Mouse (Mus musculus) limb, embryonic 14.5 days (tissue): Measurements from ENCODE around the gene Gm42421. TPM values are rescaled to one million over a fixed set of nuclear protein-coding genes. Genes with fewer than 3 reads are reported as not detected.

Experiments used
- ATAC-seq: fragments of 200-750 bp; cut with Nextera tagmentation; 2 replicates; pipeline ENCODE4 v1.8.0; 2017; ENCODE audit warnings: low read depth, moderate number of reproducible peaks, moderate TSS enrichment; ENCODE audit not compliant: low FRiP score
- DNase-seq: peaks from one replicate; pipeline ENCODE4 v3.0.0-alpha.2; 2015; ENCODE audit warnings: low spot score
- H3K27ac ChIP-seq: fragments of 300-500 bp; sonication (generic); replicated peaks from 2 replicates; pipeline ENCODE4 v1.5.1; 2014; ENCODE audit warnings: low read depth, mild to moderate bottlenecking, low read length, moderate library complexity, mixed read lengths
- H3K27me3 ChIP-seq: fragments of 300-500 bp; sonication (generic); 2 replicates; pipeline ENCODE4 v1.6.1; 2014; ENCODE audit warnings: low read length, mixed read lengths; ENCODE audit not compliant: control insufficient read depth, insufficient read depth
- H3K36me3 ChIP-seq: fragments of 300-500 bp; sonication (generic); 2 replicates; pipeline ENCODE4 v1.6.1; 2014; ENCODE audit warnings: mild to moderate bottlenecking, low read length, moderate library complexity, mixed read lengths; ENCODE audit not compliant: control insufficient read depth, insufficient read depth
- H3K4me1 ChIP-seq: fragments of 300-500 bp; sonication (generic); 2 replicates; pipeline ENCODE4 v1.6.1; 2014; ENCODE audit warnings: antibody characterized with exemption, low read length, mixed read lengths; ENCODE audit not compliant: control insufficient read depth, insufficient read depth
- H3K4me2 ChIP-seq: fragments of 300-500 bp; sonication (generic); replicated peaks from 2 replicates; pipeline ENCODE4 v1.6.1; 2014; ENCODE audit warnings: low read depth, mild to moderate bottlenecking, low read length, moderate library complexity; ENCODE audit not compliant: severe bottlenecking
- H3K4me3 ChIP-seq: fragments of 300-500 bp; sonication (generic); replicated peaks from 2 replicates; pipeline ENCODE4 v1.5.1; 2014; ENCODE audit warnings: low read length
- H3K9ac ChIP-seq: fragments of 300-500 bp; sonication (generic); 2 replicates; pipeline ENCODE4 v1.6.1; 2014; ENCODE audit warnings: mild to moderate bottlenecking, low read depth, low read length, moderate library complexity; ENCODE audit not compliant: severe bottlenecking
- H3K9me3 ChIP-seq: fragments of 300-500 bp; sonication (generic); 2 replicates; pipeline ENCODE4 v1.6.1; 2016; ENCODE audit warnings: low read length; ENCODE audit not compliant: control insufficient read depth
- POLR2A ChIP-seq: fragments of 200-500 bp; IDR thresholded peaks from 2 replicates; pipeline ENCODE4 v1.8.0; 2012; ENCODE audit warnings: inconsistent platforms, mild to moderate bottlenecking, moderate library complexity, borderline replicate concordance; ENCODE audit not compliant: insufficient read depth, insufficient read length; ENCODE audit errors: extremely low read depth
- WGBS: fragments of 180-500 bp; shearing (Covaris S2); extraction: QIAGEN DNeasy Blood & Tissue Kit; methylation state at CpG from one replicate; pipeline ENCODE4 v1.1.7; 2014; 5-methylcytosine and 5-hydroxymethylcytosine counted together
- polyA plus RNA-seq, 2 experiments: library from polyadenylated mRNA; depleted of rRNA in 1 of 2; stranded (reverse) in 1 of 2; unstranded in 1 of 2; fragments of >200 nt; fragmentation: Nextera tagmentation in 1 of 2; extraction: Ambion mirVana in 1 of 2; gene quantifications; 2 replicates each; pipeline versions ENCODE4 v1.2.1 to v1.2.3; 2012 to 2014

The Gm42421 gene
- polyA plus RNA-seq, 2 experiments = 0.76 to 1.6 TPM

DNA sequence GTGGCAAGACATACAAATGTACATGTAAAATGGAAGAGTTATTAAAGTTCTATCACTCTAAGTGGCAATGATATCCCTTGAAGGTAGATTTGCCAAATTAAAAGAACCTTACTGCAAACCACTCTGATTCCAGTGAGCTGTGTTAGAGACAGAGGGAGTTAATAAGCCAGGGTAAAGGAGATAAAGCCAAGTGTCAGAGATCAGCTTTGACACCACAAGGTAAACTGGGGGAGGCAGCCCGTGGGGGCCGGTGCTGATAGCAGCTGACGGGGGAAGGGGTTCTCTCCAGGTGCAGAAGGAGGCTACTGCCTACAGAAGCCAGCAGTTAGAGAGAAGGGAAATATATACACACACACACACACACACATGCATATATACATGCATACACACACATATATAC is 44.7 kb downstream of the Gm42421 start:
- no peaks in the 10 kb centered on the region for H3K4me1 ChIP-seq
- ATAC-seq = no peak
- 60% methylated on average over 3 of the region's 3 CpGs for WGBS
- no peak overlapping the region for H3K9ac ChIP-seq
- H3K27ac ChIP-seq = no peak overlapping the region
- H3K27me3 ChIP-seq = no peaks in the 10 kb centered on the region
- no peak overlapping the region for H3K4me3 ChIP-seq
- no peaks in the 10 kb centered on the region for H3K36me3 ChIP-seq
- TF ChIP-seq POLR2A = no peak
- DNase-seq = no peak
- no peak overlapping the region for H3K4me2 ChIP-seq
- H3K9me3 ChIP-seq = no peaks in the 10 kb centered on the region

DNA sequence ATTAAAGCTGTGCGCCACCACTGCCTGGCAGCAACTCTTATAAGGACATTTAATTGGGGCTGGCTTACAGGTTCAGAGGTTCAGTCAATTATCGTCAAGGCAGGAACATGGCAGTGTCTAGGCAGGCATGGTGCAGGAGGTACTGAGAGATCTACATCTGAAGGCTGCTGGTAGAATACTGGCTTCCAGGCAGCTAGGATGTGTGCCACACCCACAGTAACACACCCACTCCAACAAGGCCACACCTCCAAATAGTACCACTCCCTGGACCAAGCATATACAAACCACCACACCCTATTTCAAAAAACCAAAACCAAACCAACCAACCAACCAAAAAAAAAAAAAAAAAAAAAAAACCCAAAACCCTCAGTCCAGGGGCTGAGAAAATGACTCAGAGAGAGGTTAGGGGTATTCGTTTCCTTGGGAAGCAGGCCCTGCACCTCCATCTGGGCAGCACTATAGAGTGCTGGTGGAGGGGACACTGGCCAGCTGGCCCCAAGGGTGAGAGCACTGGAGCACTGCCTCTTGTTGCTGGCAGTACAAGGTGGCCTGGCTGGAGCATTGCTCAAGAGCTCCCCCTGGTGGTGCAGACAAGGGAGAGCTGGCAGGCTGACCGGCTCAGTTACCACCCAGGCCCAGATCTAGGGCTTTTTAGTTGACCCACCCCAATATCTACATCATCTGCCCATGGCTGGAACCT is 47.1 kb downstream of the Gm42421 start:
- TF ChIP-seq POLR2A = no peak
- H3K9me3 ChIP-seq = no peaks in the 10 kb centered on the region
- peak; percentile 53 for DNase-seq
- H3K9ac ChIP-seq = no peak overlapping the region
- ATAC-seq = peak; percentile 47
- H3K4me3 ChIP-seq = no peak overlapping the region
- H3K36me3 ChIP-seq = no peaks in the 10 kb centered on the region
- H3K4me1 ChIP-seq = no peaks in the 10 kb centered on the region
- no peak overlapping the region for H3K4me2 ChIP-seq
- WGBS = 47% methylated on average over 4 of the region's 4 CpGs
- H3K27ac ChIP-seq = no peak overlapping the region
- H3K27me3 ChIP-seq = no peaks in the 10 kb centered on the region

DNA sequence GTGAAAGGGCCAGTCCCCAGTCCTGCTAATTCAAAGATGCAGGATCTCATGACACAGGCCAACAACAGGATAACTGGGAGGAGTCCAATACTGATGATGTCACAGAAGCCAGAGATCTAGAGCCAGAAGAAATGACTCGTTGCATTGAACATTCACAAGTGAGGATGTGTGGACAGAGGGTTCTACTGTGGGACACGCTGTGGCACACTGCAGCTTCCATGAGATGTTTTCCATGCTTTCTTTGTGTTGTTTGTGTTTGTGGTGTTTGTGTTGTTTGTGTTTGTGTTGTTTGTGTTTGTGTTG is 47.6 kb downstream of the Gm42421 start:
- ATAC-seq = peak; percentile 34; the same call in 1 of the 2 replicates
- TF ChIP-seq POLR2A = no peak

DNA sequence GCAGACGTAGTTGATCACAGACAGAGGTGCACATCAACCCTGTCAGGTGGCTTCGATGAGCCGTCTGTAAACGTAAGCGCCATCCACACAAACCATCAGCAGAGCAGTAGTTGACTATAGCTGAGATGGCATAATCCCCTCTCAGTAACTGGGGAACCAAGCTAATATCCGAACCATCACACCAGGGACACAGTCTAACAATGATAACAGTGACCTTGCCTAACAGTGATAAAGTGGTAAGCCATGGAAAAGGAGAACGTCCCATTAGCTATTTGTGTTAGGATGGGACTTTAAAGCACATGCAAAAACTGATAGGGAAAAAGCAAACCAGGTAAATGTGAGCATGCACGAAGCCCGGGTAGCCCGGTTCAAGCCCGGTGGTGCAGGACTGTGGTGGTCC is 48.3 kb downstream of the Gm42421 start:
- no peak for ATAC-seq
- no peaks in the 10 kb centered on the region for H3K9me3 ChIP-seq
- no peaks in the 10 kb centered on the region for H3K4me1 ChIP-seq
- H3K27me3 ChIP-seq = no peaks in the 10 kb centered on the region
- no peak for TF ChIP-seq POLR2A
- no peak for DNase-seq
- H3K4me2 ChIP-seq = no peak overlapping the region
- no peaks in the 10 kb centered on the region for H3K36me3 ChIP-seq
- 85% methylated on average over 11 of the region's 11 CpGs for WGBS
- no peak overlapping the region for H3K4me3 ChIP-seq
- H3K27ac ChIP-seq = no peak overlapping the region
- no peak overlapping the region for H3K9ac ChIP-seq

More for the DNA sequence above, 47.6 kb downstream of the Gm42421 start:
- Histone ChIP-seq H3K27ac (no peak overlapping the region), H3K36me3 (no peaks in the 10 kb centered on the region), H3K4me3 (no peak overlapping the region), H3K4me2 (no peak overlapping the region), H3K4me1 (no peaks in the 10 kb centered on the region), H3K9ac (no peak overlapping the region), H3K27me3 (no peaks in the 10 kb centered on the region), H3K9me3 (no peaks in the 10 kb centered on the region)
- DNase-seq = no peak
- WGBS = 62% methylated on average over 2 of the region's 2 CpGs

DNA sequence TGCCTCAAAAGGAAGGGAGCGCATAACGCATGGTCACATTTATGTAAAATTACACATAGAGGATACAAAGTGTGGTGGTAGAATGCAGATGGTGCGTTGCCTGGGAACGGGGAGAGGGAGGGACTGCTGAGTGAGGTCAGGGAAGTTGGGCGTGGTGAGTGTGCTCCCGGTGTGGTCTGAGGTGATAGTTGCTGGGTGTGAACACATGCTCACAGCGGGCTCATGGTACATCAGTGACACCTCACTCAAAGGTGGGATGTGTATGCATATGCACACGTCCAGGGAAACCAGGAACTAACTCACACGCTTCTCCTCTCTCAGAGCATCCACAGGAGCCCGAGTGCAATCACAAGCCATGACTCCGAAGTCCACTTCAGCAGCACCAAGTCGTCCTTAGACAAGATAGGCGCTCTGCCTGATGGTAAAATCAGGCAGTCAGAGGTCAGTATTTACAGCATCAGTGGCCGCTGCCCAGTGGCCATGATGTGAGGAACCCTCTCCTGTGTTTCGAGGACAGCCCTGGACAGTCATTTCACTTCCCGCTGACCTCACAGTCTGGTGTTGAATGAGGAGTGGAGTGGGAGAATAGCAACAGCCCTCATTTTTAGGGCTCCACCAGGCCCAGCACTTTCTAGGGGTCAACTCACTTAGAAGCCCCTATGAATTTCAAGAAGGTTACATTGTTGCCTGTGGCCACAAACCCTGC is 48.9 kb downstream of the Gm42421 start:
- no peak for TF ChIP-seq POLR2A
- 69% methylated on average over 16 of the region's 16 CpGs for WGBS
- H3K9me3 ChIP-seq = no peaks in the 10 kb centered on the region
- H3K4me3 ChIP-seq = no peak overlapping the region
- ATAC-seq (no peak), DNase-seq (no peak)
- H3K9ac ChIP-seq = no peak overlapping the region
- H3K4me2 ChIP-seq = no peak overlapping the region
- no peak overlapping the region for H3K27ac ChIP-seq
- H3K27me3 ChIP-seq = no peaks in the 10 kb centered on the region
- H3K36me3 ChIP-seq = no peaks in the 10 kb centered on the region
- no peaks in the 10 kb centered on the region for H3K4me1 ChIP-seq

DNA sequence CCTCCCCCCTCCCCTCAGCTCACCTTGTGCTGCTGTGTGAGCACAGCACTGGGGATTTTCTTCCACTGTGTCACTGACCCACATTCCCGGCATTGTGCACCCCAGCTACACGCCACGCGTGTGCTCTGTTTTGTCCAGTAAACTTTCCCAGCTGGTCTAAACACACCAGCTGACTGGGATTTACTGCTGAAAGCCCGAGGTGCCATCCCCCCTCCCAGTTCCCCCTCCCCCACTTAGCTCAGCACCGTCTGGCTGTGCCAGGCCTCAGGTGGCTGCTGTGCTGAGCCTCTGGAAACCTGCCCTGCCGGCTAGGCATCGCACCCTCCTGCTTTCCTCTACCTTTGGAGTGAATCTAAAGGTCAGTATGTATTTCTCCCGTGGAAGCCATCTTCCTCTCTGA is 52.9 kb downstream of the Gm42421 start:
- Histone ChIP-seq H3K9ac (no peak overlapping the region), H3K27ac (no peak overlapping the region), H3K36me3 (peaks cover 17% of the 10 kb centered on the region; the same call in 1 of the 2 replicates), H3K9me3 (no peaks in the 10 kb centered on the region), H3K27me3 (no peaks in the 10 kb centered on the region), H3K4me2 (0 out of 2 replicates have a peak overlapping the region, but pooled peaks have one; percentile 23), H3K4me1 (no peaks in the 10 kb centered on the region), H3K4me3 (no peak overlapping the region)
- ATAC-seq = no peak
- no peak for TF ChIP-seq POLR2A
- DNase-seq = no peak
- 8% methylated on average over 9 of the region's 9 CpGs for WGBS
